Mouse (Mus musculus) heart, embryonic 14.5 days (tissue): Measurements from ENCODE around the gene Gabbr1. TPM values are rescaled to one million over a fixed set of nuclear protein-coding genes. Genes with fewer than 3 reads are reported as not detected.

Experiments
- ATAC-seq: fragments of 200-750 bp; cut with Nextera tagmentation; 2 replicates; pipeline ENCODE4 v1.8.0; 2017; ENCODE audit warnings: low read depth, moderate TSS enrichment; ENCODE audit not compliant: insufficient number of reproducible peaks, insufficient read depth, low FRiP score
- H3K27ac ChIP-seq, 2 experiments: fragments of 200-500 bp in 1 of 2; fragments of 300-500 bp in 1 of 2; sonication (generic) in 1 of 2; replicated peaks in 1 of 2; 2 replicates each; pipeline ENCODE4 v1.5.1; 2012 to 2014; ENCODE audit warnings: low read depth in 2 of 2, low read length in 2 of 2, control low read depth in 1 of 2, mild to moderate bottlenecking in 1 of 2, mixed read lengths in 1 of 2; ENCODE audit not compliant: control insufficient read depth in 1 of 2, insufficient read depth in 1 of 2
- H3K27me3 ChIP-seq: fragments of 300-500 bp; sonication (generic); 2 replicates; pipeline ENCODE4 v1.6.1; 2014; ENCODE audit warnings: mild to moderate bottlenecking, low read length, control low read depth; ENCODE audit not compliant: control insufficient read depth, insufficient read depth
- H3K36me3 ChIP-seq: fragments of 300-500 bp; sonication (generic); 2 replicates; pipeline ENCODE4 v1.6.1; 2014; ENCODE audit warnings: mild to moderate bottlenecking, control low read depth, low read length, mixed read lengths; ENCODE audit not compliant: control insufficient read depth, insufficient read depth
- H3K4me1 ChIP-seq, 2 experiments: fragments of 200-500 bp in 1 of 2; fragments of 300-500 bp in 1 of 2; sonication (generic) in 1 of 2; 2 replicates each; pipeline ENCODE4 v1.6.1; 2012 to 2014; ENCODE audit warnings: low read length in 2 of 2, control low read depth in 1 of 2, mixed read lengths in 1 of 2; ENCODE audit not compliant: control insufficient read depth in 2 of 2, insufficient read depth in 2 of 2
- H3K4me2 ChIP-seq: fragments of 300-500 bp; sonication (generic); 2 replicates; pipeline ENCODE4 v1.6.1; 2014; ENCODE audit warnings: mild to moderate bottlenecking, low read length
- H3K4me3 ChIP-seq, 2 experiments: fragments of 200-500 bp in 1 of 2; fragments of 300-500 bp in 1 of 2; sonication (generic) in 1 of 2; 2 replicates each; pipeline ENCODE4 v1.5.1; 2012 to 2014; ENCODE audit warnings: low read length in 2 of 2, mild to moderate bottlenecking in 2 of 2, control low read depth in 1 of 2, low read depth in 1 of 2, moderate library complexity in 1 of 2; ENCODE audit not compliant: control insufficient read depth in 1 of 2, insufficient read depth in 1 of 2
- H3K9ac ChIP-seq: fragments of 300-500 bp; sonication (generic); 2 replicates; pipeline ENCODE4 v1.6.1; 2014; ENCODE audit warnings: mild to moderate bottlenecking, low read length
- H3K9me3 ChIP-seq: fragments of 300-500 bp; sonication (generic); 2 replicates; pipeline ENCODE4 v1.6.1; 2016; ENCODE audit warnings: low read length, control low read depth; ENCODE audit not compliant: control insufficient read depth
- WGBS: fragments of 180-500 bp; shearing (Covaris S2); extraction: QIAGEN DNeasy Blood & Tissue Kit; methylation state at CpG from one replicate; pipeline ENCODE4 v1.1.7; 2014; 5-methylcytosine and 5-hydroxymethylcytosine counted together
- polyA plus RNA-seq: library from polyadenylated mRNA; unstranded; fragments of >200 nt; fragmentation: Nextera tagmentation; extraction: Ambion mirVana; gene quantifications from 2 replicates; pipeline ENCODE4 v1.2.1, GENCODE M21; 2014

Gabbr1 gene
- polyA plus RNA-seq, 1 experiment from 2014 or later: 8.0 TPM

DNA sequence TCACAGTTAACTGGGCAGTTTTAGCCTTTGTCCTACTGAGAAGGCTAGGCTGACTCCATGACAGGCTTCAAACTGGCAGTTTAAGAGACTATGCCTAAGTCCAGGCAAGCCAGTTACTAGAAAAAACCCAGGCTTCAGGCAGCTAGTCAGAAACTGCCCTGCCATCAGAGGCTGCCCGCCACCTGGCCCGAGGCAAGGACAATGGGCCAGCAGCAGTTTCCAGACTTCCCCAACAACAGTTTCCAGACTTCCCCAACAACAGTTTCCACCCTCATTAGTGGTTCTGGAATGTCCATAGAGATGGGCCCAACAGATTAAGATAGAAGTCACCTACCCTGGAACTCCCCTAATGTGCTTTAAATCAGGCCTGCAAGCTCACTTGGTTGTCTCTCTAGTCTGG lies 19.3 kb upstream of the Gabbr1 start:
- Histone ChIP-seq H3K27ac (no peak overlapping the region), H3K4me1 (no peaks in the 10 kb centered on the region), H3K9ac (no peak overlapping the region), H3K4me2 (no peak overlapping the region), H3K4me3 (no peak overlapping the region), H3K36me3 (no peaks in the 10 kb centered on the region), H3K9me3 (no peaks in the 10 kb centered on the region), H3K27me3 (no peaks in the 10 kb centered on the region)
- 80% methylated on average over 2 of the region's 2 CpGs for WGBS
- no peak for ATAC-seq

DNA sequence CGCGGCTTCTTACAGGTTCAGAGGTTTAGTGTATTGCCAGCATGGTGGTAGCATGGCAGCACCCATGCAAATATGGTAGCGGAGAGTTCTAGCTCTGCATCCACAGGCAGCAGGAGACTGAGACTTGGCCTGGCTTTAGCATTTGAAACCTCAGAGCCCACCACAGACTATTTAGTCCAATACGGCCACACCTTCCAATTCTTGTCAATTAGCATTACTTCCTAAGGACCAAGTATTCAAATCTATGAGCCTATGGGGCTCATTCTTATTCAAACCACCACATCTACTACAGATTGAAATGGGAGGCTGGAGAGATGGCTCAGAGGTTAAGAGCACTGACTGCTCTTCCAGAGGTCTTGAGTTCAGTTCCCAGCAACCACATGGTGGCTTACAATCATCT lies 18.3 kb upstream of the Gabbr1 start:
- Histone ChIP-seq H3K4me1 (no peaks in the 10 kb centered on the region), H3K36me3 (no peaks in the 10 kb centered on the region), H3K9ac (no peak overlapping the region), H3K9me3 (no peaks in the 10 kb centered on the region), H3K4me2 (no peak overlapping the region), H3K27me3 (no peaks in the 10 kb centered on the region), H3K4me3 (no peak overlapping the region), H3K27ac (no peak overlapping the region)
- WGBS: 94% methylated on average over 4 of the region's 4 CpGs
- no peak for ATAC-seq

DNA sequence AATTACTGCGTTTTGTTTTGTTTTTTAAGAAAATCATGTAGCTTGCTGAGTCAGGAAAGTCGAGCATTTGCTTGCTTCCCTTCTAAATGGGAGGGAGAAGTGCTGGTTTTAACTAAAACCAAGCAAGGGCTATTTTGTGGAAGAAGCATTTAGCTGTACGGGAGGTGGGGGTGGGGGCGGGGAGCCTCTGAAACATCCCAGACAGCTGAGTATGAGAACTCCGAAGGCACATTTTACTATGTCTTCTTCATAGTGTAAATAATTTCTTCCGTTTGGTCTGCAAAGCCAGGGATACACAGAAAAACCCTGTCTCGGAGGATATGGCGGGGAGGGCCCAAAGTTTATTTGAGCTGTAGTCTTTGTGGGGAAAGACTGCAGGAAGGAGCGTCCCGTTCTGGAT lies 17.6 kb upstream of the Gabbr1 start:
- H3K36me3 ChIP-seq: no peaks in the 10 kb centered on the region
- H3K4me1 ChIP-seq: no peaks in the 10 kb centered on the region
- peak overlapping the region; percentile 52 for H3K9ac ChIP-seq
- 5% methylated on average over 10 of the region's 10 CpGs for WGBS
- H3K27me3 ChIP-seq: no peaks in the 10 kb centered on the region
- peak overlapping the region; percentile 85 to 88 for H3K27ac ChIP-seq
- H3K4me3 ChIP-seq: peak overlapping the region; percentile 47 to 61
- H3K9me3 ChIP-seq: no peaks in the 10 kb centered on the region
- ATAC-seq: peak; percentile 31; the same call in 1 of the 2 replicates
- peak overlapping the region; percentile 66 for H3K4me2 ChIP-seq

DNA sequence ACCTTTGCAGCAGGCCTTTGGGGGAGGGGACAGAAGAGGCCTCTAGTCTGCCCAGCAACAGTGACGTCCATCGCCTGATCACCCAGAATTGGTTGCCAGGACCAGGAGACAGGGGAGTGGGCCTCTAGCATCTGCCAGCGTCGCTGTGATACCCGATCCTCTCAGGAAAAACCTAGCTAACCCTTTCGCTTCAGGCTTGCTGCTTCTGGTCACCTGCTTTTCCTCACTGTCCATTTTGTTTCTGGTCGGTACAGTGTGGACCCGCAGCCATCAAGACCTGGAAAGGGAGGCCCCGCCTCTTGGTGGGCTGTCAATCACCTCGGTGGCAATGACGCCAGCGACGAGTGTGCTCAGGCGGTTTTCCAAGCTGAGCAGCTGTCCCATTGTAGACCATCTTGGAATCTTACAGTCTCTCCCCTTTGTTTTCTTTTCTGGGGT lies 17.1 kb upstream of the Gabbr1 start:
- H3K27me3 ChIP-seq: no peaks in the 10 kb centered on the region
- H3K9me3 ChIP-seq: no peaks in the 10 kb centered on the region
- 0% methylated on average over 14 of the region's 14 CpGs for WGBS
- peak overlapping the region; percentile 66 for H3K4me2 ChIP-seq
- peak; percentile 98 for ATAC-seq
- H3K4me3 ChIP-seq: peak overlapping the region; percentile 47 to 61
- H3K27ac ChIP-seq: peak overlapping the region; percentile 85 to 88
- no peaks in the 10 kb centered on the region for H3K36me3 ChIP-seq
- peak overlapping the region; percentile 52 for H3K9ac ChIP-seq
- H3K4me1 ChIP-seq: no peaks in the 10 kb centered on the region

GRCm38 (mm10) chr17:37029162-37029561 lies 16.6 kb upstream of the Gabbr1 start:
- Histone ChIP-seq H3K36me3 (no peaks in the 10 kb centered on the region), H3K27me3 (no peaks in the 10 kb centered on the region), H3K4me2 (peak overlapping the region; percentile 66), H3K4me3 (peak overlapping the region in 1 of 2 experiments; percentile 47; a peak in 2 of 4 replicates), H3K4me1 (no peaks in the 10 kb centered on the region), H3K27ac (peak overlapping the region; percentile 85 to 88; a peak in 2 of 4 replicates), H3K9me3 (no peaks in the 10 kb centered on the region), H3K9ac (peak overlapping the region; percentile 52; the same call in 1 of the 2 replicates)
- no peak for ATAC-seq
- WGBS: 67% methylated on average over 7 of the region's 8 CpGs

DNA sequence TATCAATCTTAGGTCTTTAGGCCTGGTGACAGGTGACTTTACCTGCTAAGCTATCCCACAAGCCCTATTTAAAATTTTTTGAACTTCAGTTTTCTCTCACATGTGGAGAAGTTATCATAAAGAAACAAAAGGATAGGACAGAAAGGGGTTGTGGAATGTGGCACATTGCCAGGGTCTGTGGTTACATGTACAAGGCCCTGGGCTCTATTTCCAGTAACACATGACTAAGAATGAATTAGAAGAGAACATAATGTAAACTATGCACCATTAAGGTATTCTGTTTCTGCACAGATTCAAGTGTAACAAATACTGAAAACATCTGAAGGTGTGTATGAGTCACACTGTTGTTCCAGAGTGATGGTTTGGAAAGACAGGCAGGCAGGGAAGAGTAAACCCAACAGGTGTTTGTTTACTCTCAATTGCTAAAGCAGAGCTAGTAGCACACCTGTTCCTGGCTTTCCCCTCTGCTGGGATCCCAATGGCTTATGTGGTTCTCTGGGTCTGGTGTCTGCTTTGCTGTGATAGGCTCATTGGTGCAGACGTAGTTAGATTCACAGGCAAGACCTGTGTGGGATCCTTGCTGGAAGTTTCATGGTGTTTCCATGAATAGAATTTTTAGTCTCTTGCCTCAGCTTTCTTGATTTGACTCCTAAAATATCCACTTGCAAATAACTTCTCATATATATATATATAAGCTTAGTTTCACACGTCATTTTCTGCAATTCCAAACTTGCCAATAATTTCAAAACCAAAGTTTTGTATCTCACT lies 6.5 kb upstream of the Gabbr1 start:
- Histone ChIP-seq H3K9ac (no peak overlapping the region), H3K9me3 (no peaks in the 10 kb centered on the region), H3K4me1 (no peaks in the 10 kb centered on the region), H3K4me2 (no peak overlapping the region), H3K4me3 (no peak overlapping the region), H3K27ac (no peak overlapping the region), H3K36me3 (no peaks in the 10 kb centered on the region), H3K27me3 (no peaks in the 10 kb centered on the region)
- 58% methylated on average over 2 of the region's 2 CpGs for WGBS
- no peak for ATAC-seq

GRCm38 (mm10) chr17:37044651-37045244 lies 1.0 kb upstream of the Gabbr1 start:
- ATAC-seq: no peak
- H3K4me2 ChIP-seq: no peak overlapping the region; the same call in 1 of the 2 replicates
- 0 out of 2 replicates have a peak, but pooled peaks cover 4% of the 10 kb centered on the region for H3K27me3 ChIP-seq
- no peak overlapping the region for H3K27ac ChIP-seq
- H3K9me3 ChIP-seq: no peaks in the 10 kb centered on the region
- no peaks in the 10 kb centered on the region for H3K36me3 ChIP-seq
- peaks cover 13 to 20% of the 10 kb centered on the region in 2 experiments for H3K4me1 ChIP-seq
- H3K4me3 ChIP-seq: no peak overlapping the region
- WGBS: 74% methylated on average over 7 of the region's 7 CpGs
- no peak overlapping the region for H3K9ac ChIP-seq
